Mouse (Mus musculus) lung, adult 2 months (tissue): ENCODE data around the gene Itgae. TPM values are rescaled to one million over a fixed set of nuclear protein-coding genes. Genes with fewer than 3 reads are reported as not detected.

ENCODE experiments used
- DNase-seq: peaks from one replicate; pipeline ENCODE4 v3.0.0; 2022
- H3K4me1 ChIP-seq: fragments of 200-500 bp; 2 replicates; pipeline ENCODE4 v1.6.1; 2011; ENCODE audit warnings: low read length; ENCODE audit not compliant: control insufficient read depth, insufficient read depth
- H3K4me3 ChIP-seq: fragments of 200-500 bp; replicated peaks from 2 replicates; pipeline ENCODE3; 2011; ENCODE audit warnings: low read depth, mild to moderate bottlenecking, control low read depth, low read length; ENCODE audit errors: extremely low read depth
- CTCF ChIP-seq: fragments of 200-500 bp; IDR thresholded peaks from 2 replicates; pipeline ENCODE4 v1.5.1; 2011; ENCODE audit warnings: mild to moderate bottlenecking, low read length, control low read depth; ENCODE audit not compliant: insufficient read depth
- POLR2A ChIP-seq: fragments of 200-500 bp; IDR thresholded peaks from 2 replicates; pipeline ENCODE4 v1.6.1; 2011; ENCODE audit warnings: low read depth, mild to moderate bottlenecking, control low read depth, low read length, borderline replicate concordance; ENCODE audit errors: extremely low read depth
- WGBS: fragments of 180-500 bp; shearing (Covaris S2); methylation state at CpG from one replicate; pipeline ENCODE4 v1.1.7; 2018; 5-methylcytosine and 5-hydroxymethylcytosine counted together
- polyA plus RNA-seq: library from polyadenylated mRNA; depleted of rRNA; stranded (reverse); fragments of >200 nt; gene quantifications from 2 replicates; pipeline ENCODE4 v1.2.3, GENCODE M21; 2012

The Itgae gene
- polyA plus RNA-seq, 1 experiment: 3.8 TPM

- no peaks in the 10 kb centered on the region for H3K4me1 ChIP-seq
- no peak for DNase-seq
- H3K4me3 ChIP-seq: no peak overlapping the region
- WGBS: 88% methylated on average over 4 of the region's 4 CpGs
- TF ChIP-seq POLR2A: no peak
- TF ChIP-seq CTCF: no peak
Observed at GRCm38 (mm10) chr11:73076295-73076694, 14.1 kb upstream of the Itgae start.

- H3K4me1 ChIP-seq: no peaks in the 10 kb centered on the region
- DNase-seq: no peak
- WGBS: 65% methylated on average over 4 of the region's 4 CpGs
- H3K4me3 ChIP-seq: no peak overlapping the region
- TF ChIP-seq POLR2A (no peak), CTCF (no peak)
Observed at GRCm38 (mm10) chr11:73076733-73077132, 13.7 kb upstream of the Itgae start.

GRCm38 (mm10) chr11:73077211-73077720, 13.1 kb upstream of the Itgae start:
- 87% methylated on average over 6 of the region's 6 CpGs for WGBS
- TF ChIP-seq POLR2A (no peak), CTCF (no peak)
- Histone ChIP-seq H3K4me1 (no peaks in the 10 kb centered on the region), H3K4me3 (no peak overlapping the region)
- DNase-seq: no peak

- no peak for DNase-seq
- no peak overlapping the region for H3K4me3 ChIP-seq
- TF ChIP-seq POLR2A: no peak
- no peak for TF ChIP-seq CTCF
- no peaks in the 10 kb centered on the region for H3K4me1 ChIP-seq
- 90% methylated on average over 8 of the region's 8 CpGs for WGBS
Observed at GRCm38 (mm10) chr11:73078615-73079014, 11.8 kb upstream of the Itgae start.

- Histone ChIP-seq H3K4me3 (no peak overlapping the region), H3K4me1 (0 out of 2 replicates have a peak, but pooled peaks cover 2% of the 10 kb centered on the region)
- TF ChIP-seq POLR2A: no peak
- no peak for TF ChIP-seq CTCF
- WGBS: 83% methylated on average over 3 of the region's 3 CpGs
- no peak for DNase-seq
Observed at GRCm38 (mm10) chr11:73080306-73080705, 10.1 kb upstream of the Itgae start.

GRCm38 (mm10) chr11:73084303-73084702, 6.1 kb upstream of the Itgae start:
- H3K4me3 ChIP-seq: no peak overlapping the region
- no peak for TF ChIP-seq CTCF
- no peak for TF ChIP-seq POLR2A
- 51% methylated on average over 6 of the region's 6 CpGs for WGBS
- 0 out of 2 replicates have a peak, but pooled peaks cover 2% of the 10 kb centered on the region for H3K4me1 ChIP-seq
- no peak for DNase-seq

GRCm38 (mm10) chr11:73084804-73085231, 5.6 kb upstream of the Itgae start:
- no peak for DNase-seq
- no peak overlapping the region for H3K4me3 ChIP-seq
- 0 out of 2 replicates have a peak, but pooled peaks cover 2% of the 10 kb centered on the region for H3K4me1 ChIP-seq
- 56% methylated on average over 10 of the region's 10 CpGs for WGBS
- no peak for TF ChIP-seq CTCF
- no peak for TF ChIP-seq POLR2A

GRCm38 (mm10) chr11:73085391-73085790, 5.0 kb upstream of the Itgae start:
- DNase-seq: no peak
- TF ChIP-seq CTCF: no peak
- no peak for TF ChIP-seq POLR2A
- Histone ChIP-seq H3K4me3 (no peak overlapping the region), H3K4me1 (0 out of 2 replicates have a peak, but pooled peaks cover 2% of the 10 kb centered on the region)
- WGBS: 43% methylated on average over 7 of the region's 7 CpGs

GRCm38 (mm10) chr11:73087700-73088480, 2.5 kb upstream of the Itgae start:
- DNase-seq: no peak
- TF ChIP-seq CTCF: no peak
- TF ChIP-seq POLR2A: no peak
- 0 out of 2 replicates have a peak, but pooled peaks cover 2% of the 10 kb centered on the region for H3K4me1 ChIP-seq
- H3K4me3 ChIP-seq: no peak overlapping the region
- 43% methylated on average over 6 of the region's 6 CpGs for WGBS

GRCm38 (mm10) chr11:73090826-73091225, 443 bp downstream of the Itgae start:
- WGBS: 83% methylated on average over 2 of the region's 2 CpGs
- TF ChIP-seq CTCF (no peak), POLR2A (no peak)
- Histone ChIP-seq H3K4me1 (no peaks in the 10 kb centered on the region), H3K4me3 (no peak overlapping the region)
- DNase-seq: no peak
